Mouse (Mus musculus) midbrain, postnatal 0 days (tissue): ENCODE data around the gene Ccdc151. TPM values are rescaled to one million over a fixed set of nuclear protein-coding genes. Genes with fewer than 3 reads are reported as not detected.

Experiments used
- ATAC-seq: fragments of 200-750 bp; cut with Nextera tagmentation; 2 replicates; pipeline ENCODE4 v1.8.0; 2017; ENCODE audit warnings: moderate number of reproducible peaks, mild to moderate bottlenecking, moderate TSS enrichment, moderate library complexity; ENCODE audit not compliant: low FRiP score
- DNase-seq: peaks from one replicate; pipeline ENCODE4 v3.0.0-alpha.2; 2015; ENCODE audit warnings: low spot score
- H3K27ac ChIP-seq: fragments of 300-500 bp; sonication (generic); 2 replicates; pipeline ENCODE4 v1.5.1; 2014; ENCODE audit warnings: low read depth, mild to moderate bottlenecking, low read length, mixed read lengths
- H3K27me3 ChIP-seq: fragments of 300-500 bp; sonication (generic); 2 replicates; pipeline ENCODE4 v1.6.1; 2014; ENCODE audit warnings: low read length, control low read depth, mixed read lengths; ENCODE audit not compliant: insufficient read depth
- H3K36me3 ChIP-seq: fragments of 300-500 bp; sonication (generic); 2 replicates; pipeline ENCODE4 v1.6.1; 2014; ENCODE audit warnings: low read length, control low read depth, mixed read lengths; ENCODE audit not compliant: insufficient read depth
- H3K4me1 ChIP-seq: fragments of 300-500 bp; sonication (generic); 2 replicates; pipeline ENCODE4 v1.6.1; 2014; ENCODE audit warnings: mild to moderate bottlenecking, control low read depth, antibody characterized with exemption, low read length, mixed read lengths; ENCODE audit not compliant: insufficient read depth
- H3K4me2 ChIP-seq: fragments of 300-500 bp; sonication (generic); 2 replicates; pipeline ENCODE4 v1.6.1; 2014; ENCODE audit warnings: low read depth, mild to moderate bottlenecking, low read length, mixed read lengths; ENCODE audit not compliant: poor library complexity, severe bottlenecking
- H3K4me3 ChIP-seq: fragments of 300-500 bp; sonication (generic); 2 replicates; pipeline ENCODE4 v1.5.1; 2014; ENCODE audit warnings: low read depth, mild to moderate bottlenecking, low read length, moderate library complexity
- H3K9ac ChIP-seq: fragments of 300-500 bp; sonication (generic); replicated peaks from 2 replicates; pipeline ENCODE4 v1.6.1; 2014; ENCODE audit warnings: mild to moderate bottlenecking, low read length, moderate library complexity, mixed read lengths; ENCODE audit not compliant: poor library complexity, severe bottlenecking
- H3K9me3 ChIP-seq: fragments of 300-500 bp; sonication (generic); 2 replicates; pipeline ENCODE4 v1.6.1; 2016; ENCODE audit warnings: low read length, control low read depth
- CTCF ChIP-seq: IDR thresholded peaks from 2 replicates; pipeline ENCODE4 v1.5.1; 2016; ENCODE audit warnings: antibody characterized with exemption, mild to moderate bottlenecking
- WGBS: fragments of 180-500 bp; shearing (Covaris S2); extraction: QIAGEN DNeasy Blood & Tissue Kit; methylation state at CpG from one replicate; pipeline ENCODE4 v1.1.7; 2014; 5-methylcytosine and 5-hydroxymethylcytosine counted together
- polyA plus RNA-seq: library from polyadenylated mRNA; unstranded; fragments of >200 nt; fragmentation: Nextera tagmentation; extraction: Ambion mirVana; gene quantifications from 2 replicates; pipeline ENCODE4 v1.2.1, GENCODE M21; 2015
- total RNA-seq: library from RNA; depleted of rRNA; stranded (reverse); fragments of >200 nt; gene quantifications from 2 replicates; pipeline ENCODE4 v1.2.3, GENCODE M21; 2014

Ccdc151 gene
- total and polyA plus RNA-seq, 2 experiments from 2014 or later = 5.1 to 5.8 TPM

- Histone ChIP-seq H3K27me3 (peaks cover 43% of the 10 kb centered on the region), H3K9ac (peak within 1 kb of the TSS; percentile 36; the same call in 1 of the 2 replicates), H3K36me3 (0 out of 2 replicates have a peak, but pooled peaks cover 3% of the 10 kb centered on the region), H3K4me1 (0 out of 2 replicates have a peak, but pooled peaks cover 8% of the 10 kb centered on the region), H3K9me3 (no peaks in the 10 kb centered on the region), H3K4me2 (peak within 1 kb of the TSS; percentile 70), H3K27ac (no peak within 1 kb of the TSS), H3K4me3 (peak within 1 kb of the TSS; percentile 35)
- no peak for TF ChIP-seq CTCF
- ATAC-seq (no peak), DNase-seq (no peak)
- WGBS = 3% methylated on average over 42 of the region's 42 CpGs
These were observed 13.0 kb downstream of the Ccdc151 start, which contains the start of gene Rgl3 for GRCm38 (mm10) chr9:21989230-21990110. Gene Rgl3, minus strand, starts transcription at chr9:21989446.

- WGBS = under 1% methylated on average over 32 of the region's 32 CpGs
- Histone ChIP-seq H3K4me3 (peak overlapping the region; percentile 35), H3K4me1 (0 out of 2 replicates have a peak, but pooled peaks cover 8% of the 10 kb centered on the region), H3K27ac (no peak overlapping the region), H3K9ac (peak overlapping the region; percentile 36; the same call in 1 of the 2 replicates), H3K27me3 (peaks cover 43% of the 10 kb centered on the region), H3K36me3 (0 out of 2 replicates have a peak, but pooled peaks cover 3% of the 10 kb centered on the region), H3K9me3 (no peaks in the 10 kb centered on the region), H3K4me2 (peak overlapping the region; percentile 70)
- peak; percentile 45 for TF ChIP-seq CTCF
- DNase-seq = no peak
- ATAC-seq = peak; percentile 57; the same call in 1 of the 2 replicates
These were observed 13.9 kb downstream of the Ccdc151 start for GRCm38 (mm10) chr9:21988421-21989101.

GRCm38 (mm10) chr9:21987592-21988342 is 14.7 kb downstream of the Ccdc151 start:
- no peak overlapping the region for H3K27ac ChIP-seq
- H3K27me3 ChIP-seq = peaks cover 43% of the 10 kb centered on the region
- TF ChIP-seq CTCF = no peak
- H3K9ac ChIP-seq = no peak overlapping the region
- H3K4me3 ChIP-seq = peak overlapping the region; percentile 35; the same call in 1 of the 2 replicates
- H3K36me3 ChIP-seq = 0 out of 2 replicates have a peak, but pooled peaks cover 3% of the 10 kb centered on the region
- 0 out of 2 replicates have a peak, but pooled peaks cover 8% of the 10 kb centered on the region for H3K4me1 ChIP-seq
- WGBS = 11% methylated on average over 36 of the region's 36 CpGs
- peak overlapping the region; percentile 70 for H3K4me2 ChIP-seq
- no peak for ATAC-seq
- no peaks in the 10 kb centered on the region for H3K9me3 ChIP-seq
- DNase-seq = no peak

GRCm38 (mm10) chr9:21983911-21984310 is 18.5 kb downstream of the Ccdc151 start:
- no peak overlapping the region for H3K4me3 ChIP-seq
- 0 out of 2 replicates have a peak, but pooled peaks cover 8% of the 10 kb centered on the region for H3K4me1 ChIP-seq
- H3K36me3 ChIP-seq = no peaks in the 10 kb centered on the region
- H3K9me3 ChIP-seq = no peaks in the 10 kb centered on the region
- WGBS = 3% methylated on average over 3 of the region's 3 CpGs
- TF ChIP-seq CTCF = no peak
- DNase-seq (no peak), ATAC-seq (no peak)
- peaks cover 16% of the 10 kb centered on the region for H3K27me3 ChIP-seq
- no peak overlapping the region for H3K4me2 ChIP-seq
- no peak overlapping the region for H3K27ac ChIP-seq
- H3K9ac ChIP-seq = no peak overlapping the region

GRCm38 (mm10) chr9:21978398-21979128 is 23.9 kb downstream of the Ccdc151 start:
- Histone ChIP-seq H3K27ac (no peak overlapping the region), H3K9me3 (no peaks in the 10 kb centered on the region), H3K4me1 (no peaks in the 10 kb centered on the region), H3K36me3 (no peaks in the 10 kb centered on the region), H3K4me3 (no peak overlapping the region), H3K4me2 (no peak overlapping the region), H3K27me3 (no peaks in the 10 kb centered on the region), H3K9ac (no peak overlapping the region)
- ATAC-seq (no peak), DNase-seq (no peak)
- TF ChIP-seq CTCF = no peak
- 93% methylated on average over 4 of the region's 4 CpGs for WGBS
